Comparison of ENCODE assay signal across 9 mouse cellular contexts in the genomic region with DNA sequence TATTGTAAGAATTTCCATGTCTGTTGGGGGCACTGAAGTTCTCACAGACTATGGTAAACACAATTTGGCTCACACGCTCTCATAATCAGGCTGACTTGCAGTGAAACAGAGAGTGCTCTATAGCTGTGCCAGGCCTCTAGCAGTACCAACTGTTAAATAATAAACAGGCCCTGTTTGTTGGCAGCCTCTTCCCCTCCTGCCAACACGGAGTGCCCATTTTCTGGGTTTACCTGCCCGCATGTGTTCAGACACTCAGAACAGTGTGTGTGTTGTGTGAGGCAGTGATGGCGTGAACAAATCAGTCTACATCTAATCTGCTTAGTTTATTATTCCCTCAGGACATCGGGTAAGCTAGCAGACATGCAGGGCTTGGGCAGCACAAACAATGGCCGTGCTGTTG.
DNase-seq lines count a peak whose midpoint lies in the region; ATAC-seq and TF ChIP-seq lines count a peak whose summit lies in the region.
"Had no signal": no experiment of that assay in that cellular context is flagged by ENCODE, and none has a peak within 500 bp of the region (broad histone marks: within the 10 kb centered on the region; RNA-seq: fewer than 3 reads in every experiment).

No protein-coding gene starts in this region.

- H3K4me2 ChIP-seq in kidney, embryonic 16.5 days (replicated peaks; ENCODE audit: low read depth, low read length) = no peak overlapping the region
- no peak overlapping the region for H3K4me2 ChIP-seq in limb, embryonic 14.5 days (replicated peaks; ENCODE audit: low read depth, low read length, severe bottlenecking)

- WGBS in kidney, adult 2 months = 39% methylated on average over 6 of the region's 6 CpGs
- 43% methylated on average over 6 of the region's 6 CpGs for WGBS in kidney, embryonic 16.5 days
- WGBS in limb, embryonic 14.5 days = 54% methylated on average over 6 of the region's 6 CpGs

- no peaks in the 10 kb centered on the region for H3K27me3 ChIP-seq in kidney, adult 2 months (replicated peaks; ENCODE audit: control insufficient read depth, insufficient read depth, low read length)
- H3K27me3 ChIP-seq in kidney, embryonic 16.5 days (ENCODE audit: insufficient read depth, low read length) = no peaks in the 10 kb centered on the region
- H3K27me3 ChIP-seq in limb, embryonic 14.5 days (ENCODE audit: control insufficient read depth, insufficient read depth, low read length) = no peaks in the 10 kb centered on the region

- no peak overlapping the region for H3K9ac ChIP-seq in kidney, embryonic 16.5 days (replicated peaks; ENCODE audit: low read length)
- H3K9ac ChIP-seq in limb, embryonic 14.5 days (ENCODE audit: low read depth, low read length, severe bottlenecking) = no peak overlapping the region

- no peak overlapping the region for H3K27ac ChIP-seq in kidney, adult 2 months (ENCODE audit: insufficient read depth, low read depth, low read length)
- H3K27ac ChIP-seq in kidney, embryonic 16.5 days (ENCODE audit: low read length) = no peak overlapping the region
- no peak overlapping the region for H3K27ac ChIP-seq in limb, embryonic 14.5 days (replicated peaks; ENCODE audit: low read depth, low read length)

- H3K36me3 ChIP-seq in kidney, adult 2 months (ENCODE audit: control insufficient read depth, insufficient read depth, low read length) = no peaks in the 10 kb centered on the region
- no peaks in the 10 kb centered on the region for H3K36me3 ChIP-seq in kidney, embryonic 16.5 days (ENCODE audit: insufficient read depth, low read length)
- H3K36me3 ChIP-seq in limb, embryonic 14.5 days (ENCODE audit: control insufficient read depth, insufficient read depth, low read length) = no peaks in the 10 kb centered on the region
- H3K36me3 ChIP-seq: G1E had no signal

- no peak overlapping the region for H3K4me3 ChIP-seq in kidney, adult 2 months (ENCODE audit: insufficient read depth, low read depth, low read length)
- H3K4me3 ChIP-seq in kidney, embryonic 16.5 days (ENCODE audit: low read length) = no peak overlapping the region
- H3K4me3 ChIP-seq in limb, embryonic 14.5 days (replicated peaks; ENCODE audit: low read length) = no peak overlapping the region

- H3K4me1 ChIP-seq in kidney, adult 2 months (ENCODE audit: control insufficient read depth, insufficient read depth, low read length) = peaks cover 10% of the 10 kb centered on the region
- no peaks in the 10 kb centered on the region for H3K4me1 ChIP-seq in kidney, embryonic 16.5 days (ENCODE audit: insufficient read depth, low read length)
- no peaks in the 10 kb centered on the region for H3K4me1 ChIP-seq in limb, embryonic 14.5 days (ENCODE audit: control insufficient read depth, insufficient read depth, low read length)

- TF ChIP-seq POLR2A in kidney, adult 2 months (IDR thresholded peaks at IDR 0.05; ENCODE audit: low read depth, low read length) = no peak
- no peak for TF ChIP-seq POLR2A in limb, embryonic 14.5 days (IDR thresholded peaks at IDR 0.05; ENCODE audit: borderline replicate concordance, extremely low read depth, insufficient read depth, insufficient read length)

- H3K9me3 ChIP-seq in kidney, embryonic 16.5 days (ENCODE audit: low read length) = no peaks in the 10 kb centered on the region
- H3K9me3 ChIP-seq in limb, embryonic 14.5 days (ENCODE audit: control insufficient read depth, low read length) = no peaks in the 10 kb centered on the region
- H3K9me3 ChIP-seq: G1E had no signal

- ATAC-seq in kidney, embryonic 16.5 days (ENCODE audit: low FRiP score, low TSS enrichment) = no peak
- ATAC-seq in limb, embryonic 14.5 days (ENCODE audit: low FRiP score, low read depth) = no peak

- peak; percentile 51 for DNase-seq in kidney, adult 2 months
- peak; percentile 82 for DNase-seq in cerebellum, adult 11 months
- peak; percentile 4 for DNase-seq in gonadal fat pad, adult 2 months (ENCODE audit: low read depth)
- DNase-seq in limb, embryonic 14.5 days (ENCODE audit: low spot score) = peak; percentile 5
- DNase-seq in lung, adult 18-20 months = no peak
- no peak for DNase-seq in spleen, postnatal 14 days (ENCODE audit: low spot score in 2 of 2)
- no peak for DNase-seq in adrenal gland, adult 2 months

- no peak for TF ChIP-seq CTCF in kidney, adult 2 months (conservative IDR thresholded peaks at IDR 0.05; ENCODE audit: insufficient read depth, insufficient read length, low read depth, low read length)

Comparison
In these comparisons a context has a peak if more than half of its experiments do, and no peak if none do; other contexts are left out.
1. DNase-seq: peak in kidney, adult 2 months (single experiment), cerebellum, adult 11 months (single experiment), gonadal fat pad, adult 2 months (single experiment) and limb, embryonic 14.5 days (single experiment); none in lung, adult 18-20 months (0 of 2), spleen, postnatal 14 days (0 of 2) and adrenal gland, adult 2 months (single experiment).